Mouse (Mus musculus): ENCODE data around the gene Gas1. TPM values are rescaled to one million over a fixed set of nuclear protein-coding genes. Genes with fewer than 3 reads are reported as not detected.

Gas1 gene
- polyA plus RNA-seq, 1 experiment from 2014 or later = 185 TPM

DNA sequence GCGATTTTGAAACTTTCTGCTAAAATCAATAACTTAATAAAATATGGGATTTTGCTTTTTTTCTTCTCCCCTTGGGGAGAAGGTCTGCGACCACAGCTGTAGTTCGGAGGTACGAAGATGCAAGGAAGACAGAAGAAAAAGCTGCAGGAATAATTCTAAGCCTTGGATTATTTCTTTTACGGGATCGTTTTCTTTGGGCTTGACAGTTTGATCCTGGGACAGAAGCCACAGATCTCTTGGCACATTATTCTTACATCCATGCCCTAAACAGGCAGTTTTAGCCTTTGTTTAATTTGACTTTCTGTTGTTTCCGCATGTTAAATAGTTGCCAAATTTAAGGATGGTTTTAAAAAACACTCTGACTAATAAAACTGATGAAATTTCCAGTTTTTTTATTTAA, 52.7 kb downstream of the Gas1 start:
- Histone ChIP-seq H3K27me3 (ENCODE audit: control insufficient read depth, insufficient read depth, low read length) (no peaks in the 10 kb centered on the region; the same call in 1 of the 2 replicates), H3K4me1 (replicated peaks; ENCODE audit: control insufficient read depth, insufficient read depth, low read length) (peaks cover 29% of the 10 kb centered on the region), H3K9ac (ENCODE audit: low read length) (no peak overlapping the region), H3K4me2 (ENCODE audit: low read depth, low read length, severe bottlenecking) (no peak overlapping the region), H3K36me3 (ENCODE audit: control insufficient read depth, insufficient read depth, low read length) (no peaks in the 10 kb centered on the region), H3K9me3 (ENCODE audit: control insufficient read depth, low read length) (no peaks in the 10 kb centered on the region), H3K4me3 (ENCODE audit: low read depth, low read length) (no peak overlapping the region), H3K27ac (ENCODE audit: low read depth, low read length) (no peak overlapping the region)
- WGBS = 69% methylated on average over 7 of the region's 7 CpGs
- DNase-seq (ENCODE audit: low spot score) = no peak
- ATAC-seq (replicated peaks; ENCODE audit: low FRiP score) = no peak
